Mouse (Mus musculus) liver, embryonic 16.5 days (tissue): ENCODE measurements around the gene Pkd1l1. TPM values are rescaled to one million over a fixed set of nuclear protein-coding genes. Genes with fewer than 3 reads are reported as not detected.

ENCODE experiments used
- ATAC-seq: fragments of 200-750 bp; cut with Nextera tagmentation; 2 replicates; pipeline ENCODE4 v1.8.0; 2017; ENCODE audit warnings: low read depth, mild to moderate bottlenecking, moderate number of reproducible peaks, moderate library complexity
- H3K27ac ChIP-seq: fragments of 300-500 bp; sonication (generic); 2 replicates; pipeline ENCODE4 v1.5.1; 2014; ENCODE audit warnings: mild to moderate bottlenecking, low read length
- H3K27me3 ChIP-seq: fragments of 300-500 bp; sonication (generic); 2 replicates; pipeline ENCODE4 v1.6.1; 2014; ENCODE audit warnings: low read depth, low read length, mixed read lengths; ENCODE audit not compliant: control insufficient read depth, insufficient read depth
- H3K36me3 ChIP-seq: fragments of 300-500 bp; sonication (generic); 2 replicates; pipeline ENCODE4 v1.6.1; 2014; ENCODE audit warnings: mild to moderate bottlenecking; ENCODE audit not compliant: control insufficient read depth, insufficient read depth
- H3K4me1 ChIP-seq: fragments of 300-500 bp; sonication (generic); 2 replicates; pipeline ENCODE4 v1.6.1; 2014; ENCODE audit warnings: low read depth, low read length, mixed read lengths; ENCODE audit not compliant: control insufficient read depth
- H3K4me2 ChIP-seq: fragments of 300-500 bp; sonication (generic); 2 replicates; pipeline ENCODE4 v1.6.1; 2014; ENCODE audit warnings: low read depth, low read length, mixed read lengths
- H3K4me3 ChIP-seq: fragments of 300-500 bp; sonication (generic); 2 replicates; pipeline ENCODE4 v1.5.1; 2014; ENCODE audit warnings: low read depth, mild to moderate bottlenecking, low read length
- H3K9ac ChIP-seq: fragments of 300-500 bp; sonication (generic); 2 replicates; pipeline ENCODE4 v1.6.1; 2014; ENCODE audit warnings: low read depth, low read length
- H3K9me3 ChIP-seq: fragments of 300-500 bp; sonication (generic); replicated peaks from 2 replicates; pipeline ENCODE4 v1.6.1; 2016; ENCODE audit warnings: low read length; ENCODE audit not compliant: control insufficient read depth
- WGBS: fragments of 180-500 bp; shearing (Covaris S2); extraction: QIAGEN DNeasy Blood & Tissue Kit; methylation state at CpG from one replicate; pipeline ENCODE4 v1.1.7; 2014; ENCODE audit not compliant: insufficient replicate concordance; 5-methylcytosine and 5-hydroxymethylcytosine counted together
- polyA plus RNA-seq: library from polyadenylated mRNA; unstranded; fragments of >200 nt; fragmentation: Nextera tagmentation; extraction: Ambion mirVana; gene quantifications from 2 replicates; pipeline ENCODE4 v1.2.1, GENCODE M21; 2015

The Pkd1l1 gene
- polyA plus RNA-seq, 1 experiment from 2014 or later, result 0.09 TPM

- Histone ChIP-seq H3K27me3 (no peaks in the 10 kb centered on the region), H3K4me2 (no peak overlapping the region), H3K9me3 (no peaks in the 10 kb centered on the region), H3K36me3 (no peaks in the 10 kb centered on the region), H3K9ac (no peak overlapping the region), H3K4me3 (no peak overlapping the region), H3K27ac (no peak overlapping the region), H3K4me1 (no peaks in the 10 kb centered on the region; the same call in 1 of the 2 replicates)
- WGBS, result 73% methylated on average over 3 of the region's 3 CpGs
- no peak for ATAC-seq
Observed at GRCm38 (mm10) chr11:8825413-8825812, 147.7 kb downstream of the Pkd1l1 start.

- H3K9ac ChIP-seq, result no peak overlapping the region
- H3K27ac ChIP-seq, result no peak overlapping the region
- no peaks in the 10 kb centered on the region for H3K9me3 ChIP-seq
- WGBS, result 38% methylated on average over 4 of the region's 4 CpGs
- H3K4me3 ChIP-seq, result no peak overlapping the region
- no peaks in the 10 kb centered on the region for H3K36me3 ChIP-seq
- H3K4me2 ChIP-seq, result no peak overlapping the region
- ATAC-seq, result no peak
- H3K4me1 ChIP-seq, result no peaks in the 10 kb centered on the region
- no peaks in the 10 kb centered on the region for H3K27me3 ChIP-seq
Observed at GRCm38 (mm10) chr11:8821403-8821802, 151.7 kb downstream of the Pkd1l1 start.

GRCm38 (mm10) chr11:8817376-8817775, 155.7 kb downstream of the Pkd1l1 start:
- Histone ChIP-seq H3K27me3 (no peaks in the 10 kb centered on the region), H3K4me1 (no peaks in the 10 kb centered on the region), H3K4me2 (no peak overlapping the region), H3K36me3 (no peaks in the 10 kb centered on the region), H3K27ac (no peak overlapping the region), H3K4me3 (no peak overlapping the region), H3K9me3 (no peaks in the 10 kb centered on the region), H3K9ac (no peak overlapping the region)
- 31% methylated on average over 3 of the region's 3 CpGs for WGBS
- ATAC-seq, result no peak

- Histone ChIP-seq H3K4me2 (no peak overlapping the region), H3K9ac (no peak overlapping the region), H3K9me3 (no peaks in the 10 kb centered on the region), H3K4me1 (no peaks in the 10 kb centered on the region), H3K27ac (no peak overlapping the region), H3K4me3 (no peak overlapping the region), H3K36me3 (no peaks in the 10 kb centered on the region), H3K27me3 (no peaks in the 10 kb centered on the region)
- WGBS, result 51% methylated on average over 4 of the region's 4 CpGs
- no peak for ATAC-seq
Observed at GRCm38 (mm10) chr11:8814097-8814790, 158.8 kb downstream of the Pkd1l1 start.

- Histone ChIP-seq H3K4me2 (no peak overlapping the region), H3K27ac (no peak overlapping the region), H3K4me3 (no peak overlapping the region), H3K4me1 (no peaks in the 10 kb centered on the region), H3K9ac (no peak overlapping the region), H3K36me3 (no peaks in the 10 kb centered on the region), H3K9me3 (no peaks in the 10 kb centered on the region), H3K27me3 (no peaks in the 10 kb centered on the region)
- WGBS, result 31% methylated on average over 5 of the region's 5 CpGs
- ATAC-seq, result no peak
Observed at GRCm38 (mm10) chr11:8811506-8812100, 161.5 kb downstream of the Pkd1l1 start.

- H3K4me2 ChIP-seq, result no peak overlapping the region
- H3K27me3 ChIP-seq, result no peaks in the 10 kb centered on the region
- no peaks in the 10 kb centered on the region for H3K36me3 ChIP-seq
- WGBS, result 53% methylated on average over 1 of the region's 1 CpGs
- no peak overlapping the region for H3K27ac ChIP-seq
- no peaks in the 10 kb centered on the region for H3K9me3 ChIP-seq
- H3K4me3 ChIP-seq, result no peak overlapping the region
- ATAC-seq, result no peak
- H3K4me1 ChIP-seq, result no peaks in the 10 kb centered on the region
- no peak overlapping the region for H3K9ac ChIP-seq
Observed at GRCm38 (mm10) chr11:8809644-8810043, 163.4 kb downstream of the Pkd1l1 start.

- no peak overlapping the region for H3K4me2 ChIP-seq
- WGBS, result 54% methylated on average over 4 of the region's 4 CpGs
- no peak overlapping the region for H3K4me3 ChIP-seq
- H3K27ac ChIP-seq, result no peak overlapping the region
- H3K36me3 ChIP-seq, result no peaks in the 10 kb centered on the region
- no peak overlapping the region for H3K9ac ChIP-seq
- no peaks in the 10 kb centered on the region for H3K4me1 ChIP-seq
- H3K27me3 ChIP-seq, result no peaks in the 10 kb centered on the region
- no peak for ATAC-seq
- H3K9me3 ChIP-seq, result no peaks in the 10 kb centered on the region
Observed at GRCm38 (mm10) chr11:8807009-8807408, 166.1 kb downstream of the Pkd1l1 start.

GRCm38 (mm10) chr11:8804178-8804577, 168.9 kb downstream of the Pkd1l1 start:
- Histone ChIP-seq H3K27me3 (no peaks in the 10 kb centered on the region), H3K4me2 (no peak overlapping the region), H3K4me3 (no peak overlapping the region), H3K27ac (no peak overlapping the region), H3K9ac (no peak overlapping the region), H3K4me1 (no peaks in the 10 kb centered on the region), H3K9me3 (no peaks in the 10 kb centered on the region), H3K36me3 (no peaks in the 10 kb centered on the region)
- ATAC-seq, result no peak
- 54% methylated on average over 3 of the region's 3 CpGs for WGBS

GRCm38 (mm10) chr11:8797486-8797885, 175.6 kb downstream of the Pkd1l1 start:
- Histone ChIP-seq H3K27ac (no peak overlapping the region), H3K36me3 (no peaks in the 10 kb centered on the region), H3K4me3 (no peak overlapping the region), H3K9ac (no peak overlapping the region), H3K4me1 (no peaks in the 10 kb centered on the region), H3K27me3 (no peaks in the 10 kb centered on the region), H3K4me2 (no peak overlapping the region), H3K9me3 (no peaks in the 10 kb centered on the region)
- 58% methylated on average over 5 of the region's 5 CpGs for WGBS
- no peak for ATAC-seq
